Mouse (Mus musculus) forebrain, embryonic 10.5 days (tissue): ENCODE data around the gene Ube2o. TPM values are rescaled to one million over a fixed set of nuclear protein-coding genes. Genes with fewer than 3 reads are reported as not detected.

Experiments used
- DNase-seq: peaks from one replicate; pipeline ENCODE4 v3.0.0-alpha.2; 2017; ENCODE audit warnings: low spot score; ENCODE audit errors: extremely low spot score
- H3K27ac ChIP-seq: fragments of 300-500 bp; sonication (generic); 2 replicates; pipeline ENCODE4 v1.5.1; 2016; ENCODE audit warnings: mild to moderate bottlenecking
- H3K27me3 ChIP-seq: fragments of 300-500 bp; sonication (generic); 2 replicates; pipeline ENCODE4 v1.6.1; 2016; ENCODE audit warnings: mild to moderate bottlenecking; ENCODE audit not compliant: poor library complexity, severe bottlenecking
- H3K36me3 ChIP-seq: fragments of 300-500 bp; sonication (generic); replicated peaks from 2 replicates; pipeline ENCODE4 v1.6.1; 2016; ENCODE audit warnings: mild to moderate bottlenecking, moderate library complexity
- H3K4me1 ChIP-seq: fragments of 300-500 bp; sonication (generic); 2 replicates; pipeline ENCODE4 v1.6.1; 2016
- H3K4me3 ChIP-seq: fragments of 300-500 bp; sonication (generic); 2 replicates; pipeline ENCODE4 v1.5.1; 2016; ENCODE audit warnings: mild to moderate bottlenecking, moderate library complexity
- H3K9me3 ChIP-seq: fragments of 300-500 bp; sonication (generic); 2 replicates; pipeline ENCODE4 v1.6.1; 2016; ENCODE audit warnings: mild to moderate bottlenecking, moderate library complexity
- WGBS: fragments of 180-500 bp; shearing (Covaris S2); methylation state at CpG from one replicate; pipeline ENCODE4 v1.1.7; 2016; 5-methylcytosine and 5-hydroxymethylcytosine counted together
- polyA plus RNA-seq: library from polyadenylated mRNA; unstranded; fragments of >200 nt; fragmentation: Nextera tagmentation; extraction: Ambion mirVana; gene quantifications from 2 replicates; pipeline ENCODE4 v1.2.1, GENCODE M21; 2016

Gene Ube2o
- polyA plus RNA-seq = 9.2 and 10.5 TPM in 2 replicates

DNA sequence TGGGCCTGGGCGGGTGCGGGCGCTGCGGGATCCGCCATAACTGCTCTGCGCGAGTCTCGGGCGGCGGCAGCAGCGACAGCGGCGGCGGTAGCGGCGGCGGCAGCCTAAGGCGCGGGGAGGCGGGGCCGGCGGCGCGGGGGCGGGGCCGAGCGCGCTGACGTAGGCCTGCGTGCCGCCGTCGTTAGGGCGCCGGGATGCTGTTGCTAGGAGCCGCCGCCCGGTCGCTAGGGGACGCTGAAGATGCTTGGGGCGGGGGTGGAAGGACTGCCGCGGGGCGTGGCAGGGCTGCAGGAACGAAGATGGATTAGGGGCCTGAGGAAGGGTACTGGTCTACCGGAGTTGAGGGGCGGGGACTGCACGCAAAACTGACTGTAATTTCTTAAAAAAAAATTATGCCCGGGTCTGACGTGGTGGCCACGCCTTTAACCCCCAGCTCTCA is at the start of gene Ube2o:
TSS of gene Ube2o (minus strand) at position 72 of the 439 bp plus-strand sequence.
- 2% methylated on average over 51 of the region's 51 CpGs for WGBS
- H3K36me3 ChIP-seq = peaks cover 11% of the 10 kb centered on the region; the same call in 1 of the 2 replicates
- H3K27ac ChIP-seq = peak within 1 kb of the TSS; percentile 92
- peaks cover 33% of the 10 kb centered on the region for H3K4me1 ChIP-seq
- no peaks in the 10 kb centered on the region for H3K9me3 ChIP-seq
- peak; percentile 80 for DNase-seq
- H3K27me3 ChIP-seq = no peaks in the 10 kb centered on the region
- peak within 1 kb of the TSS; percentile 86 for H3K4me3 ChIP-seq

DNA sequence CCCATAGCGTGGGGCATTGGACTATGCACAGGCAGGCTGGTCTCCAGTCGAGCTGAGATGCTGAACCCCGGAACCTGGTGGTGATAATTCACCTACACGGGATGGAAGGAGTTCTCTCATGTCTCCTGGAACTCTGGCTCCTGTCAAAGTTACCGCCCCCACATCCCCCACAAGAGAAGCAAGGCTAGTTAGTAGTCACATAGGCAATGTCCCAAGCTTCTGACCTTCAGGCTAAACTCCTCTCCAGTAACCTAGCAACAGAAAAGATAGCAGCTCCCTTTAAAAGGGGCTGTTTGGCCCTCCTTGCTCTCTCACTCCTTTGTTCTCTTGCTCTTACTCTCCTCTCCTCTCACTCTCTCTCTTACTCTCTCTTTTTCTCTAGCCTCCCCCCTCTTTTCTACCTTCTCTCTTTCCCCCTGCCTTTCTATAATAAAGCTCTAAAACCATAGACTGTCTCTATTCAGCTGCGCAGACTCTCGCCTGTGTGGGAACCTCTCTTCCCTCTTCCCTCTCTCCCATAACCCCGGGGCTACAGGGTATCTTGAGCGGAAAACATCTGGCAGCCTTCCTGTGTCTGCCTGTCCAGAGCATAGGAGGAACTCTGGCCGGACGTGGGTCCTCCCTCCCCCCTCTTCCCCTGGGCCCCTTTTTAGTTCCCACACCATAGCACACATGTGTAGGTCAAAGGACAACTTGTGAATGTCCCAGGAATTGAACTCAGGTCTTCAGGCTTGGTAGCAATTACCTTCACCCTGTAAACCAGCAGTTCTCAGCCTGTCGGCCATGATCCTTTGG is 49.1 kb upstream of the Ube2o start:
- H3K4me3 ChIP-seq = no peak overlapping the region
- WGBS = 67% methylated on average over 12 of the region's 12 CpGs
- 0 out of 2 replicates have a peak overlapping the region, but pooled peaks have one; percentile 30 for H3K27ac ChIP-seq
- H3K27me3 ChIP-seq = 0 out of 2 replicates have a peak, but pooled peaks cover under 1% of the 10 kb centered on the region
- peaks cover 15% of the 10 kb centered on the region for H3K4me1 ChIP-seq
- H3K36me3 ChIP-seq = no peaks in the 10 kb centered on the region
- DNase-seq = no peak
- H3K9me3 ChIP-seq = no peaks in the 10 kb centered on the region

DNA sequence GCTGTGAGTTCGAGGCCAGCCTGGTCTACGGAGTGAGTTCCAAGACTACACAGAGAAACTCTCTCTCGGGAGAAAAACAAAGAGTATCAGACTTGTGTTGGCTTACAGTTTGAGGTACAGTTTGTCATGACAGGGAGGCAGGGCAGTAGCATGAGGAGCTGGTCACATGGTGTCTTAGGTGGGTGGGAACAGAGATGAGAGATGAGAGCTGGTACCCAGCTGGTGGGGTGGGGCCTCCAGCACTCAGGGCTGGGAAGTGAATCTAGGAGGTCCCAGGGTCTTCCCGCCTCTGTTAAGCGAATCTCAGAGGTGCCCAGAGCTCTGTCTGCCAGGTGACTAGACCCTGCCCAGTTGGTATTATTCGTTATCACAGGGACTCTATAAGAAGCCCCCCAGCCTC is 48.2 kb upstream of the Ube2o start:
- Histone ChIP-seq H3K27me3 (peaks cover 9% of the 10 kb centered on the region), H3K36me3 (no peaks in the 10 kb centered on the region), H3K4me3 (no peak overlapping the region), H3K9me3 (no peaks in the 10 kb centered on the region), H3K4me1 (peaks cover 20% of the 10 kb centered on the region), H3K27ac (no peak overlapping the region)
- WGBS = 87% methylated on average over 6 of the region's 6 CpGs
- DNase-seq = no peak

DNA sequence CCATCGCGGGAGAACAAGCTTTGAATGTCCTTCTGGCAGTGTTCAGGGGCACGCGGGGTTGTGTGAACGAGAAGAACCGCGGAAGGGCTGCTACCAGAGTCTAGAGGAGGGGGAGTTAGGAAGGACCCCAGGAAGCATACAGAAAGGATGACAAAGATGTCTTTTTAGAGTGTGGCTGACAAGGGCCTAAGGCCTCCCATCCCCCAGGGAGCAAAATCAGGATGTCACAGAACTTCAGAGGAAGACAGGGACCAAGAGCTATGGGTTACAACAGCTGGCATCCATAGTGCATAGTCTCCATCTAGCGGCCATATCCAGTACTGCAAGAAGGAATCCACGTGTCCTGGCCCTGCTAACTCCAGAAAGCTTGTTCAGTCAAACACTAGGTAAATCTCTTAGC is 47.5 kb upstream of the Ube2o start:
- H3K27ac ChIP-seq = peak overlapping the region; percentile 31; the same call in 1 of the 2 replicates
- peak; percentile 85 for DNase-seq
- no peaks in the 10 kb centered on the region for H3K36me3 ChIP-seq
- no peak overlapping the region for H3K4me3 ChIP-seq
- peaks cover 28% of the 10 kb centered on the region for H3K4me1 ChIP-seq
- WGBS = 62% methylated on average over 9 of the region's 9 CpGs
- H3K27me3 ChIP-seq = peaks cover 17% of the 10 kb centered on the region
- no peaks in the 10 kb centered on the region for H3K9me3 ChIP-seq

DNA sequence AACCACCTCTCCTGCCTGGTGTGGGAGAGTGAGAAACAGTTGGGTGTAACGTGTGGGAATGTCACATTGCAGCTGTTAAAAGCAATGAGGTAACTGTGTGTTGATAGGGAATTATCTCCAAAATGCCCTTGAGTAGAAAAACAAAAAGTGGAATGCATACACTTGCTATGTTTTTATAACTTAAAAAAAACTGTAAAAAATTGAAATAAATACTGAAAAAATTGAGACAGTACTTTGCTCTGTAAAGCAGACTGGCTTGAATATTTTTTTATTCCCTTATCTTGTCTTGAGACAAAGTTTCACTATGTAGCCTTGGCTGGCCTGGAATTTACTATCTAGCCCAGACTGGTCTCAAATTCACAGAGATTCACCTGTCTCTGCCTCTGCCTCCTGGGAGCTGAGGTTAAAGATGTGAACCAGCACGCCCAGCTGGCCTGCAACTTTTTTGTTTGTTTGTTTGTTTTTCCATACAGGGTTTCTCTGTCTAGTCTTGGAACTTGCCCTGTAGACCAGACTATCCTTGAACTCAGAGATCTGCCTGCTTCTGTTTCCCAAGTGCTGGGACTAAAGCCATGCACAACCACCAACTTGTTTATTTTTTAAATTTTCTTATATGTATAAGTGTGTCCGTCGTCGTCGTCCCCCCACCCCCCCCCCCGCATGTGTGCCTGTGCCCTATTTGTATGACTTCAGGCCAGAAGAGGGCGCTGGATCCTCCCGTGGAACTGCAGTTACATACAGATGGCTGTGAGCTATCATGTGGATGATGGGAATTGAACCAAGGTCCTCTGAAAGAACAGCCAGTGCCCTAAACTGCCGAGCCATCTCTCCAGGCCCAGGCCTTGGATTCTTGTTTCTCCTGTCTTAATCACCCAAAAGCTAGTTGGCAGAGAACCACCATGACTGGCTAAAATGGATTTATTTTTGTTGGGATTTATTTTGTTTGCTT is 46.1 kb upstream of the Ube2o start:
- H3K27ac ChIP-seq = no peak overlapping the region
- WGBS = 44% methylated on average over 10 of the region's 10 CpGs
- H3K4me1 ChIP-seq = peaks cover 42% of the 10 kb centered on the region
- H3K27me3 ChIP-seq = peaks cover 30% of the 10 kb centered on the region
- DNase-seq = no peak
- H3K4me3 ChIP-seq = no peak overlapping the region
- H3K36me3 ChIP-seq = no peaks in the 10 kb centered on the region
- no peaks in the 10 kb centered on the region for H3K9me3 ChIP-seq

DNA sequence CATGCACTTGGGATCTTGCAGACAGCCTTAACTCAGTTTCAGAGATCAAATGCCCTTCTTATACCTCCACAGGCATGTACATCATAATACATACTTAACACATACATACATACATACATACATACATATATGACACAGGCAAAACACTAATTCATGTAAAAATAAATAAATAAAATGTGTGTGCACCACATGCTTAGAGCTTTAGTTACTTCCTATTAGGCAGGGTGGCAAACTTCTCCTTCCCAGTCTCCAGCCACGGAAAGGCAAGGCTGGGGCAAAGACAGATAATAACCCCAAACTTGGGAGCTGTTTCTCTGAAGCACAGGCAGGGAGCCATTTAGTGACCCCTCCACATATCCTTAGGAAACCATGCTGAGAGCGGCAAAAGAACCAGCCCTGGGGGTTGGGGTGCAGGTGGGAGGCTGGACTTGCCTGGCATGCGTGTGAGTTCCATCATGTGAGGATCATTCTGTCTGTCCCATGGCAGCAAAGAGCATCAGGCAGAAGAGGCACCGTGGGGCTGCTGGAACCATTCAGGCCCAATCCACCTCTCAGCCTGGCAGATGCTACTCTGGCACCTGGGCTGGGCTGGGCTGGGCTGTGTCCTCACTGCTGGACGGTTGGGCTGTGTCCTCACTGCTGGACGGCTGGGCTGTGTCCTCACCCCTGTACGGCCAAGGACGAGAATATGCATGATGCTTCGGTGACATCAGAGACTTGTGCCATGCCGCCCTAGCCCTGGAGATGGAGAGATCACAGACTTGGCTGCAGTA is 45.2 kb upstream of the Ube2o start, which contains the start of gene Rhbdf2:
TSS of gene Rhbdf2 (minus strand) at position 721 of the 773 bp plus-strand sequence.
- no peak within 1 kb of the TSS for H3K27ac ChIP-seq
- no peak for DNase-seq
- peaks cover 50% of the 10 kb centered on the region for H3K4me1 ChIP-seq
- 81% methylated on average over 10 of the region's 10 CpGs for WGBS
- no peaks in the 10 kb centered on the region for H3K9me3 ChIP-seq
- peaks cover 39% of the 10 kb centered on the region for H3K27me3 ChIP-seq
- no peak within 1 kb of the TSS for H3K4me3 ChIP-seq
- H3K36me3 ChIP-seq = no peaks in the 10 kb centered on the region

DNA sequence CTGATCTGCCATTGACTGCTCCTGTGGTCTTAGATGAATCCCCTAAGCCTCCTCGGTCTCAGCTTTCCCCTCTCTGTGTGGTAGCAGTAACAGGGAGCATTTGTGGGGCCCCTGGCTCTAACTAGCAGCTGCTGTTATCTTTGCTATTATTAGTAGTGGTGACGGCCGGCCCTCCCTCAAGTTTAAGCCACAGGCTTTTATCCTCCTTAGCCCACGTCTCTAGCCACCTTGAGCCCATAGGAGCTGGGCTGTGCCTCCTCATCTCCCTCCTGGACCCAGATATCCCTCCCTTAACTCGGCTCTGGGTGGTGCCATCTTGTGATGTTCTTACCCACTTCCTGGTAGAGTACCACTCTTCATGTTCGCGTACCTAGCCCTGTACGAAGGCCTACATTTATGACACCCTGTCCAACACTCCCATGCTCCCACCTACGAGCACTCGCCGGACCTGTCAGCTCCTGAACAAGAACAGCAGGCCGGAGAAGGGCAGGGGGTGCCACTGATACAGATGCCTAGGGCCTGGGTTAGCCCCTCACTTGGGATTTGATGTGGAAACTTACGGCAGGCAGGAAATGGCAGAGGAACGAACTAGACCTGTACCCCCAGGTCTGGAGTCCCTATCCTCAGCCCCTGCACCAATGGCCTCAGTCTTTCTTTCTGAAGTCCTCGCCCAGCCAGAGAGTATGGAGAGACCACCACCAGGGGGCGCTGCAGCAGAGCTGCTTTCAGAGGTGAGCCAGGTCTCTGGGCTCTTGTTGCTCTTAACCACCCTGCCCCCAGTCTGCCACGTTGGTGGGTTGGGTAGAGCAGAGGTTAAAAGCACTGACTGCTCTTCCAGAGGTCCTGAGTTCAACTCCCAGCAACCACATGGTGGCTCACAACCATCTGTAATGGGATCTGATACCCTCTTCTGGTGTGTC is 44.1 kb upstream of the Ube2o start:
- WGBS = 71% methylated on average over 17 of the region's 17 CpGs
- Histone ChIP-seq H3K27me3 (peaks cover 48% of the 10 kb centered on the region), H3K27ac (no peak overlapping the region), H3K9me3 (no peaks in the 10 kb centered on the region), H3K4me3 (no peak overlapping the region), H3K36me3 (no peaks in the 10 kb centered on the region), H3K4me1 (peaks cover 57% of the 10 kb centered on the region)
- peak; percentile 72 for DNase-seq

DNA sequence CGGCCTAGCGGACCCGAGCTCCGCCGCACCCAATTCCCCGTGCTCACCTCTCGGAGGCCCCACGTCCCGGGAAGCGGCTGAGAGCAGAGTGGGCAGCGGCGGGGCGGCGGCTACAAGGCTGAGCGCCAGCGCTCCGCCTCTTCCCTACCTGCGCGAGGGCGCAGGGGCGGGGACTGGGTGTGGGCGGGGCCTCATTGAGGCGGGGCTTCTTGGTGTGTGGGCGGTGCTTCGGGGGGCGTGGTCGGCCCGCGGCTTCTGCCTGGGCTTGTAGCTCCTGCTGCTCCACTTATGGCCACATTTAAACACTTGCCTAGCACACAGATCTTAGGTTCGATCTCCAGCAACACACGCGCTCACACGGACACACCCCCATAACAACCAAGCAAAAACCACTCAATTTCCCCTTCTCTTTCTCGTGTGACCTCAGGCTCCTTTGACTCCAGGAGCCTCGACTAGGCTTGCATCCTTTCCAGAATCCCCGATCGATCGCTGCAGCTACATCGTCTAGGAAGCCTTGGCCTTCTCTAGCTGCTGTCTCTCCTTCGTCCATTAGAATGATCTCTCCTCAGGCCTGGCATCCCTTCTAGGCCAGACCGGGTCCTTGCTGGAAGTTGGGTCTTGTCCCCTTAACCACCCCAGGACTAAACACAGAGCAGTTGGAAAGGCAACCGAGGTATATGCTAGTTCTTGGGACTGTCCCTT is 43.0 kb upstream of the Ube2o start:
- Histone ChIP-seq H3K9me3 (no peaks in the 10 kb centered on the region), H3K4me3 (peak overlapping the region; percentile 70), H3K36me3 (no peaks in the 10 kb centered on the region), H3K27ac (peak overlapping the region; percentile 77), H3K4me1 (peaks cover 62% of the 10 kb centered on the region), H3K27me3 (peaks cover 48% of the 10 kb centered on the region)
- WGBS = 14% methylated on average over 42 of the region's 42 CpGs
- DNase-seq = peak; percentile 91

DNA sequence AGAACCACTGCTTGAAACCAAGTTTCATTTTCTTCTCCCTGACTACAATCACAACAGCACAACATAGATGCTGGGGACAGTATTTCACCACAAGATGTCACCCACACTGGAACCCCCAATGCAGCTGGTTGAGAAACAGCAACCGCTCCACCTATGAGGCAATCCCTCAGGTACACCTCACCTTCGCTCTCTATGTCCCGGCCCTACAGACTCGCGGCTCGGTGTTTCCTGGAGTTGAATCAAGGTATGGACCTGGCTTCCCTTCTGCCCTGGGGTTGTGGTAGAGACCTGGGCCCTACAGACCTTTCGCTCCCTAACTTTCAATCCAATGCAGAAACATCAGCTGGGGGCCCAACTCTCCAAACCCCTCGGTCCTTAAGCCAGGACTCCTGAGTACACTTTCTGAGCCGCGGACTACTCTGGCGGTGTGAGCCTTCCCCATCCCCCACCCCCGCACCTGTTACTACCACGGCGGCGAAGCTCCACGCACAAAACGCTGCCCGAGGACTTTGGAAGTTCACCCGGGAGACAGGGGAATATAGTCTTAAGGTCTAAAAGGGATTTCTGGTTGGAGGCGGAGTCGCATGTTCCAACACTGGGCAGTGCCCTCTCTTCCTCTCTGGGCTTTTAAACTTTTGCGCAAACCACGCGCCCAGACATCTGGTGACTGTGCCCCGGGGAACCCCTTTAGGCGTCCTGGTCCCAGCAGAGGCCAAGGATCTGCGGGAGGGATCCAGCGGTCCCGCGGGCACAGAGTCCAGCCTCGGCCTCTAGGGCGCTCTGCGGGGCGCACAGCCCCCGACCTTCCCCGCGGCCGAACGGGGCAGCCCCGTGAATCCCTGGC is 42.3 kb upstream of the Ube2o start:
- Histone ChIP-seq H3K4me1 (peaks cover 61% of the 10 kb centered on the region), H3K4me3 (peak overlapping the region; percentile 70), H3K9me3 (no peaks in the 10 kb centered on the region), H3K27ac (peak overlapping the region; percentile 77), H3K36me3 (no peaks in the 10 kb centered on the region), H3K27me3 (peaks cover 48% of the 10 kb centered on the region)
- no peak for DNase-seq
- 5% methylated on average over 40 of the region's 40 CpGs for WGBS

DNA sequence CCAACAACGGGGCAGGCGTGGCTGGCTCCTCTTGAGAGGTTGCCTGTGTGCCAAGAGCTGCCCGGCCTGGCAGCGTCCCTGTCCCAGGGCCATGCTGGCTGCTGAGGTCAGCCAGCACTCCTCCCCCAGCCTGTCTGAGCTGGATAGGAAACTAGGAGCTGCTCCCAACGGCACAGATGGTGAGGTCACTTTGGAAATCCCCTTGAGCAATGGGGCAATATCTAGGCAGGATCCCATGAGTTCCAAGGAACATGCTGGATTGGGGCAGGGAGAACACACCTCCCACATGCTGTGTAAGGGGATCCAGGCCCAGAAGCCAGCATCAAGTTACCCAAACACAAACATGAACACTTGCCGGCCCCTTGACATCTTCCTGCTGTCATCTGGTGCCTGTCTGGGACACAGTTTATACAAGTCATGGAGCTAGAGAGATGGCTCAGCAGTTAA is 40.0 kb upstream of the Ube2o start:
- DNase-seq = no peak
- 63% methylated on average over 6 of the region's 6 CpGs for WGBS
- H3K27ac ChIP-seq = peak overlapping the region; percentile 53; the same call in 1 of the 2 replicates
- H3K4me1 ChIP-seq = peaks cover 69% of the 10 kb centered on the region
- H3K4me3 ChIP-seq = no peak overlapping the region
- H3K9me3 ChIP-seq = no peaks in the 10 kb centered on the region
- no peaks in the 10 kb centered on the region for H3K36me3 ChIP-seq
- peaks cover 48% of the 10 kb centered on the region for H3K27me3 ChIP-seq
